9 mouse cellular contexts compared by ENCODE assay signal in genomic region chr9:116873033-116873975, GRCm38 (mm10).
DNase-seq lines count a peak whose midpoint lies in the region; ATAC-seq lines count a peak whose summit lies in the region.
"Had no signal": no experiment of that assay in that cellular context is flagged by ENCODE, and none has a peak within 500 bp of the region (broad histone marks: within the 10 kb centered on the region; RNA-seq: fewer than 3 reads in every experiment).

No protein-coding gene starts in this region.

- no peaks in the 10 kb centered on the region for H3K27me3 ChIP-seq in kidney, embryonic 16.5 days (ENCODE audit: insufficient read depth, low read length)
- H3K27me3 ChIP-seq: midbrain, embryonic 12.5 days had no signal

- no peak overlapping the region for H3K9ac ChIP-seq in kidney, embryonic 16.5 days (replicated peaks; ENCODE audit: low read length)
- H3K9ac ChIP-seq: midbrain, embryonic 12.5 days had no signal

- peak overlapping the region; percentile 5; the same call in 1 of the 2 replicates for H3K4me2 ChIP-seq in kidney, embryonic 16.5 days (replicated peaks; ENCODE audit: low read depth, low read length)
- H3K4me2 ChIP-seq: midbrain, embryonic 12.5 days had no signal

- H3K4me3 ChIP-seq in kidney, embryonic 16.5 days (ENCODE audit: low read length) = no peak overlapping the region
- H3K4me3 ChIP-seq: midbrain, embryonic 12.5 days had no signal

- no peak for DNase-seq in frontal cortex, postnatal 25 days (ENCODE audit: low spot score in 2 of 2)
- peak; percentile 5 to 11 for DNase-seq in adrenal gland, postnatal 4 days (ENCODE audit: low spot score in 2 of 2)
- peak; percentile 97 for DNase-seq in heart, adult 11 months
- peak; percentile 48 to 58 for DNase-seq in lung, adult 18-20 months
- DNase-seq in spleen, postnatal 36 days (ENCODE audit: low spot score in 2 of 2) = peak; percentile 7 to 32
- DNase-seq in B cell, adult 2 months = no peak

- no peaks in the 10 kb centered on the region for H3K36me3 ChIP-seq in kidney, embryonic 16.5 days (ENCODE audit: insufficient read depth, low read length)
- H3K36me3 ChIP-seq: midbrain, embryonic 12.5 days had no signal

- WGBS in kidney, embryonic 16.5 days = 33% methylated on average over 30 of the region's 30 CpGs

- H3K9me3 ChIP-seq in kidney, embryonic 16.5 days (ENCODE audit: low read length) = no peaks in the 10 kb centered on the region

- peak overlapping the region; percentile 64 for H3K27ac ChIP-seq in kidney, embryonic 16.5 days (ENCODE audit: low read length)
- H3K27ac ChIP-seq: midbrain, embryonic 12.5 days had no signal

- peak; percentile 84 for ATAC-seq in frontal cortex, adult (ENCODE audit: low TSS enrichment)
- ATAC-seq in kidney, embryonic 16.5 days (ENCODE audit: low FRiP score, low TSS enrichment) = peak; percentile 79

- H3K4me1 ChIP-seq in kidney, embryonic 16.5 days (ENCODE audit: insufficient read depth, low read length) = peaks cover 30% of the 10 kb centered on the region
- H3K4me1 ChIP-seq: midbrain, embryonic 12.5 days had no signal

Comparison
In these comparisons a context has a peak if more than half of its experiments do, and no peak if none do; other contexts are left out.
1. DNase-seq: peak in adrenal gland, postnatal 4 days (2 of 2), heart, adult 11 months (single experiment), lung, adult 18-20 months (2 of 2) and spleen, postnatal 36 days (2 of 2); none in frontal cortex, postnatal 25 days (0 of 2) and B cell, adult 2 months (0 of 2).